Mouse (Mus musculus) embryonic stem cell, embryonic (primary cell): ENCODE measurements around the gene Rnf113a2.

Experiments used
- CTCF ChIA-PET, 4 experiments: fragments of 300-600 bp in 2 of 4; fragments of 350-600 bp in 2 of 4; sonication (Branson Sonifier 250); formaldehyde crosslinking; loops; one replicate each; lab custom pipeline; 2022; ENCODE audit warnings: inconsistent platforms in 2 of 4; lab: Charles Lee
- POLR2A ChIA-PET, 4 experiments: fragments of 300-600 bp in 2 of 4; fragments of 350-600 bp in 2 of 4; sonication (Branson Sonifier 250); formaldehyde crosslinking; loops; one replicate each; lab custom pipeline; 2022; ENCODE audit warnings: antibody characterized with exemption in 4 of 4, inconsistent platforms in 1 of 4; lab: Charles Lee

The Rnf113a2 gene

GRCm38 (mm10) chr12:84450718-84451646, 34.0 kb downstream of the Rnf113a2 start, which contains the start of the genes Aldh6a1 and Lin52:
Gene Aldh6a1, minus strand, starts transcription at chr12:84451004.
Gene Lin52, plus strand, starts transcription at chr12:84451422.
- ChIA-PET POLR2A (interaction anchor here (0.6 to 4.0 kb wide), 108 partner anchors 8 to 1166 kb away, joined by 3 to 45 read pairs (median 4); partner anchors contain the start of genes Rnf113a2 (in 4 of the 4), Bbof1 (in 3 of the 4), Entpd5 (in 3 of the 4) and Zfp410 (in 3 of the 4)), CTCF (interaction anchor here in 3 of 4 experiments (0.5 to 2.0 kb wide), 8 partner anchors 16 to 1467 kb away, joined by 3 to 15 read pairs (median 4); partner anchors contain the start of genes Isca2 (in 1 of the 3) and Npc2 (in 1 of the 3))

- POLR2A ChIA-PET = interaction anchor here (0.6 to 4.0 kb wide), 79 partner anchors 9 to 820 kb away, joined by 3 to 45 read pairs (median 5); partner anchors contain the start of genes Bbof1 (in 3 of the 4), Entpd5 (in 3 of the 4), Rnf113a2 (in 3 of the 4) and Zfp410 (in 3 of the 4)
- CTCF ChIA-PET = interaction anchor here in 1 of 4 experiments (0.7 to 2.0 kb wide), 5 partner anchors 18 to 321 kb away, joined by 3 to 7 read pairs (median 3); partner anchors contain the start of genes Isca2 and Npc2
Observed at GRCm38 (mm10) chr12:84451801-84452200, 34.8 kb downstream of the Rnf113a2 start.

GRCm38 (mm10) chr12:84456911-84457310, 39.9 kb downstream of the Rnf113a2 start:
- ChIA-PET POLR2A (interaction anchor here in 3 of 4 experiments (0.8 to 3.4 kb wide), 15 partner anchors 9 to 473 kb away, joined by 3 to 18 read pairs (median 4); partner anchors contain the start of genes Bbof1 (in 1 of the 3), Coq6 (in 1 of the 3), Entpd5 (in 1 of the 3) and Fam161b (in 1 of the 3)), CTCF (interaction anchor here in 1 of 4 experiments (1.3 kb wide), 1 partner anchor 83 kb away, joined by 3 read pairs; no protein-coding TSS in a partner anchor)

GRCm38 (mm10) chr12:84459845-84460244, 42.8 kb downstream of the Rnf113a2 start:
- ChIA-PET POLR2A (interaction anchor here in 2 of 4 experiments (0.9 to 5.1 kb wide), 2 partner anchors 9 kb away, joined by 3 to 29 read pairs; partner anchors contain the start of genes Aldh6a1 (in 2 of the 2) and Lin52 (in 2 of the 2)), CTCF (no interaction called here)

GRCm38 (mm10) chr12:84461416-84461815, 44.4 kb downstream of the Rnf113a2 start:
- POLR2A ChIA-PET = interaction anchor here in 3 of 4 experiments (3.2 to 5.1 kb wide), 3 partner anchors 10 kb away, joined by 13 to 29 read pairs (median 27); partner anchors contain the start of genes Aldh6a1 (in 3 of the 3) and Lin52 (in 3 of the 3)
- CTCF ChIA-PET = no interaction called here

GRCm38 (mm10) chr12:84462856-84463255, 45.9 kb downstream of the Rnf113a2 start:
- CTCF ChIA-PET = interaction anchor here in 2 of 4 experiments (1.1 to 1.4 kb wide), 2 partner anchors 100 kb away, joined by 3 to 6 read pairs; no protein-coding TSS in a partner anchor
- POLR2A ChIA-PET = interaction anchor here (0.7 to 5.1 kb wide), 13 partner anchors 8 to 1480 kb away, joined by 3 to 29 read pairs (median 4); partner anchors contain the start of genes Aldh6a1 (in 3 of the 4), Lin52 (in 3 of the 4) and Zfp410 (in 1 of the 4)
